8 mouse cellular contexts compared by ENCODE assay signal in genomic region chr8:11635611-11636081, GRCm38 (mm10). TPM values are rescaled to one million over a fixed set of nuclear protein-coding genes. Genes with fewer than 3 reads are reported as not detected.
DNase-seq lines count a peak whose midpoint lies in the region; ATAC-seq and TF ChIP-seq lines count a peak whose summit lies in the region.

TSS of gene Ankrd10 (minus strand) at chr8:11635757.

- H3K4me3 ChIP-seq in embryonic facial prominence, embryonic 13.5 days, result peak within 1 kb of the TSS; percentile 95
- H3K4me3 ChIP-seq in kidney, adult 2 months (ENCODE audit: insufficient read depth, low read depth, low read length), result peak within 1 kb of the TSS; percentile 88
- peak within 1 kb of the TSS; percentile 93 for H3K4me3 ChIP-seq in limb, embryonic 12.5 days (replicated peaks)
- H3K4me3 ChIP-seq in midbrain, embryonic 15.5 days, result peak within 1 kb of the TSS; percentile 89
- peak within 1 kb of the TSS; percentile 92 for H3K4me3 ChIP-seq in spleen, adult 2 months (ENCODE audit: extremely low read depth, insufficient read depth, insufficient read length)

- H3K27me3 ChIP-seq in embryonic facial prominence, embryonic 13.5 days, result no peaks in the 10 kb centered on the region
- no peaks in the 10 kb centered on the region for H3K27me3 ChIP-seq in kidney, adult 2 months (replicated peaks; ENCODE audit: control insufficient read depth, insufficient read depth, low read length)
- H3K27me3 ChIP-seq in limb, embryonic 12.5 days, result no peaks in the 10 kb centered on the region
- H3K27me3 ChIP-seq in midbrain, embryonic 15.5 days (replicated peaks), result no peaks in the 10 kb centered on the region
- H3K27me3 ChIP-seq in spleen, adult 2 months (ENCODE audit: control insufficient read depth, insufficient read depth, low read length), result no peaks in the 10 kb centered on the region

- DNase-seq in 3134 (ENCODE audit: extremely low read depth, insufficient read length, low spot score), result peak; percentile 99
- DNase-seq in adrenal gland, postnatal 36 days, result peak; percentile 99
- DNase-seq in heart, adult 18-20 months, result peak; percentile 97 to 98
- peak; percentile 98 for DNase-seq in kidney, adult 2 months
- DNase-seq in spleen, adult 2 months (ENCODE audit: low read depth in 1 of 2, low spot score in 2 of 2), result peak; percentile 92 to 97

- peak; percentile 94 for ATAC-seq in embryonic facial prominence, embryonic 13.5 days (ENCODE audit: insufficient number of reproducible peaks, insufficient read depth, low FRiP score, low TSS enrichment, low read depth)
- ATAC-seq in limb, embryonic 12.5 days (ENCODE audit: insufficient number of reproducible peaks, insufficient read depth, low FRiP score, low TSS enrichment, low read depth), result peak; percentile 92
- ATAC-seq in midbrain, embryonic 15.5 days (replicated peaks), result peak; percentile 96

- TF ChIP-seq CTCF in kidney, adult 2 months (conservative IDR thresholded peaks at IDR 0.05; ENCODE audit: insufficient read depth, insufficient read length, low read depth, low read length), result no peak
- TF ChIP-seq CTCF in spleen, adult 2 months (IDR thresholded peaks at IDR 0.05; ENCODE audit: extremely low read depth, insufficient read depth, insufficient read length, insufficient replicate concordance), result no peak

- H3K4me1 ChIP-seq in embryonic facial prominence, embryonic 13.5 days, result peaks cover 38% of the 10 kb centered on the region
- peaks cover 16% of the 10 kb centered on the region for H3K4me1 ChIP-seq in kidney, adult 2 months (ENCODE audit: control insufficient read depth, insufficient read depth, low read length)
- peaks cover 38% of the 10 kb centered on the region for H3K4me1 ChIP-seq in limb, embryonic 12.5 days (replicated peaks)
- H3K4me1 ChIP-seq in midbrain, embryonic 15.5 days, result peaks cover 29% of the 10 kb centered on the region
- peaks cover 4% of the 10 kb centered on the region; the same call in 1 of the 2 replicates for H3K4me1 ChIP-seq in spleen, adult 2 months (ENCODE audit: control insufficient read depth, insufficient read depth, insufficient read length)

- peak within 1 kb of the TSS; percentile 99 for H3K27ac ChIP-seq in embryonic facial prominence, embryonic 13.5 days
- peak within 1 kb of the TSS; percentile 95 for H3K27ac ChIP-seq in kidney, adult 2 months (ENCODE audit: insufficient read depth, low read depth, low read length)
- peak within 1 kb of the TSS; percentile 99 for H3K27ac ChIP-seq in limb, embryonic 12.5 days
- peak within 1 kb of the TSS; percentile 98 for H3K27ac ChIP-seq in midbrain, embryonic 15.5 days
- H3K27ac ChIP-seq in spleen, adult 2 months (ENCODE audit: insufficient read depth, low read length), result peak within 1 kb of the TSS; percentile 94

- WGBS in embryonic facial prominence, embryonic 13.5 days, result 0% methylated on average over 40 of the region's 40 CpGs
- under 1% methylated on average over 40 of the region's 40 CpGs for WGBS in kidney, adult 2 months
- WGBS in limb, embryonic 12.5 days, result under 1% methylated on average over 40 of the region's 40 CpGs
- WGBS in midbrain, embryonic 15.5 days, result 0% methylated on average over 40 of the region's 40 CpGs
- WGBS in spleen, adult 2 months, result under 1% methylated on average over 40 of the region's 40 CpGs

- TF ChIP-seq POLR2A in kidney, adult 2 months (IDR thresholded peaks at IDR 0.05; ENCODE audit: low read depth, low read length), result peak; percentile 93
- TF ChIP-seq POLR2A in spleen, adult 2 months (IDR thresholded peaks at IDR 0.05; ENCODE audit: low read depth, low read length), result peak; percentile 88

- H3K36me3 ChIP-seq in embryonic facial prominence, embryonic 13.5 days, result peaks cover 24% of the 10 kb centered on the region
- no peaks in the 10 kb centered on the region; the same call in none of the 2 replicates for H3K36me3 ChIP-seq in kidney, adult 2 months (ENCODE audit: control insufficient read depth, insufficient read depth, low read length)
- H3K36me3 ChIP-seq in limb, embryonic 12.5 days, result peaks cover 15% of the 10 kb centered on the region
- 0 out of 2 replicates have a peak, but pooled peaks cover 4% of the 10 kb centered on the region for H3K36me3 ChIP-seq in midbrain, embryonic 15.5 days (replicated peaks)
- peaks cover 10% of the 10 kb centered on the region for H3K36me3 ChIP-seq in spleen, adult 2 months (ENCODE audit: control insufficient read depth, insufficient read depth, low read length)

- no peaks in the 10 kb centered on the region for H3K9me3 ChIP-seq in embryonic facial prominence, embryonic 13.5 days
- H3K9me3 ChIP-seq in limb, embryonic 12.5 days, result no peaks in the 10 kb centered on the region
- H3K9me3 ChIP-seq in midbrain, embryonic 15.5 days, result no peaks in the 10 kb centered on the region

- H3K4me2 ChIP-seq in embryonic facial prominence, embryonic 13.5 days, result peak within 1 kb of the TSS; percentile 80
- peak within 1 kb of the TSS; percentile 90 for H3K4me2 ChIP-seq in limb, embryonic 12.5 days
- H3K4me2 ChIP-seq in midbrain, embryonic 15.5 days, result peak within 1 kb of the TSS; percentile 82

- peak within 1 kb of the TSS; percentile 94 for H3K9ac ChIP-seq in embryonic facial prominence, embryonic 13.5 days
- peak within 1 kb of the TSS; percentile 89 for H3K9ac ChIP-seq in limb, embryonic 12.5 days (replicated peaks)
- H3K9ac ChIP-seq in midbrain, embryonic 15.5 days, result peak within 1 kb of the TSS; percentile 92

RNA-seq across cellular contexts. Expression of gene Ankrd10, which starts in this region (rescaled TPM):
- total RNA-seq in adrenal gland, postnatal 36 days (2021), result 10 to 100 TPM; 48.9 to 52.6 TPM
- 92.6 and 100.0 TPM in 2 replicates for polyA plus RNA-seq in embryonic facial prominence, embryonic 13.5 days (2015; fragmentation: Nextera tagmentation; extraction: Ambion mirVana)
- 10 to 100 TPM; 19.6 to 19.8 TPM for total RNA-seq in heart, adult 18-20 months (2021)
- polyA plus RNA-seq in kidney, adult 2 months (2012; rRNA removed), result 36.9 and 45.3 TPM in 2 replicates
- polyA plus RNA-seq in limb, embryonic 12.5 days (2016; fragmentation: Nextera tagmentation; extraction: Ambion mirVana), result 151 and 164 TPM in 2 replicates
- polyA plus RNA-seq in midbrain, embryonic 15.5 days (2015; fragmentation: Nextera tagmentation; extraction: Ambion mirVana), result 98.4 and 101 TPM in 2 replicates
- polyA plus RNA-seq in spleen, adult 2 months (2012; rRNA removed), result 63.0 and 82.9 TPM in 2 replicates

Comparison
In these comparisons a context has a peak if more than half of its experiments do, and no peak if none do; other contexts are left out.
1. Peak in every context shown above with its lines: DNase-seq, ATAC-seq, H3K4me3 ChIP-seq and H3K27ac ChIP-seq.